Mouse (Mus musculus) ES-E14 (cell line): Measurements from ENCODE around the gene Uqcrh.

Experiments used
- MAFK ChIP-seq: IDR thresholded peaks from 2 replicates; pipeline ENCODE4 v1.6.1; 2014; ENCODE audit warnings: mild to moderate bottlenecking, low read depth, low read length, inconsistent platforms; ENCODE audit not compliant: insufficient read depth
- ZC3H11A ChIP-seq: IDR thresholded peaks from 2 replicates; pipeline ENCODE4 v1.6.1; 2012; ENCODE audit warnings: low read depth, mild to moderate bottlenecking, inconsistent platforms, low read length, borderline replicate concordance
- ZNF384 ChIP-seq: IDR thresholded peaks from 2 replicates; pipeline ENCODE4 v1.6.1; 2012; ENCODE audit warnings: low read depth, low read length, inconsistent platforms

- no peak for TF ChIP-seq ZC3H11A
- TF ChIP-seq ZNF384, result no peak
- no peak for TF ChIP-seq MAFK
Measured at GRCm38 (mm10) chr4:116105278-116105677, 30.4 kb upstream of the Uqcrh start.
